Mouse (Mus musculus) midbrain, embryonic 10.5 days (tissue): ENCODE results near the gene Spg7. TPM values are rescaled to one million over a fixed set of nuclear protein-coding genes. Genes with fewer than 3 reads are reported as not detected.
"Not testable (repeated sequence)": the region's sequence is repeated elsewhere in the genome, so short reads cannot be mapped to it uniquely, and the experiment has no call there.

Experiments used
- DNase-seq: peaks from one replicate; pipeline ENCODE4 v3.0.0-alpha.2; 2017; ENCODE audit warnings: low spot score
- H3K27ac ChIP-seq: fragments of 300-500 bp; sonication (generic); replicated peaks from 2 replicates; pipeline ENCODE4 v1.5.1; 2016; ENCODE audit warnings: mild to moderate bottlenecking
- H3K27me3 ChIP-seq: fragments of 300-500 bp; sonication (generic); 2 replicates; pipeline ENCODE4 v1.6.1; 2016; ENCODE audit warnings: low read depth, mild to moderate bottlenecking; ENCODE audit not compliant: poor library complexity, severe bottlenecking
- H3K36me3 ChIP-seq: fragments of 300-500 bp; sonication (generic); 2 replicates; pipeline ENCODE4 v1.6.1; 2016; ENCODE audit warnings: mild to moderate bottlenecking, moderate library complexity
- H3K4me1 ChIP-seq: fragments of 300-500 bp; sonication (generic); 2 replicates; pipeline ENCODE4 v1.6.1; 2016
- H3K4me3 ChIP-seq: fragments of 300-500 bp; sonication (generic); 2 replicates; pipeline ENCODE4 v1.5.1; 2016; ENCODE audit warnings: mild to moderate bottlenecking, moderate library complexity
- H3K9me3 ChIP-seq: fragments of 300-500 bp; sonication (generic); replicated peaks from 2 replicates; pipeline ENCODE4 v1.6.1; 2016; ENCODE audit warnings: mild to moderate bottlenecking
- WGBS: fragments of 180-500 bp; shearing (Covaris S2); methylation state at CpG from one replicate; pipeline ENCODE4 v1.1.7; 2016; 5-methylcytosine and 5-hydroxymethylcytosine counted together
- polyA plus RNA-seq: library from polyadenylated mRNA; unstranded; fragments of >200 nt; fragmentation: Nextera tagmentation; extraction: Ambion mirVana; gene quantifications from 2 replicates; pipeline ENCODE4 v1.2.1, GENCODE M21; 2016

The Spg7 gene
- polyA plus RNA-seq, 1 experiment from 2014 or later: 50.9 TPM

- H3K4me1 ChIP-seq: no peaks in the 10 kb centered on the region
- peaks cover 99% of the 10 kb centered on the region for H3K36me3 ChIP-seq
- H3K27ac ChIP-seq: no peak overlapping the region
- no peak for DNase-seq
- H3K27me3 ChIP-seq: no peaks in the 10 kb centered on the region
- WGBS: 92% methylated on average over 6 of the region's 6 CpGs
- H3K9me3 ChIP-seq: no peaks in the 10 kb centered on the region
- no peak overlapping the region for H3K4me3 ChIP-seq
Observed at GRCm38 (mm10) chr8:123077213-123077612, 14.5 kb downstream of the Spg7 start.

- Histone ChIP-seq H3K36me3 (peaks cover 100% of the 10 kb centered on the region), H3K4me1 (no peaks in the 10 kb centered on the region)
- WGBS: 86% methylated on average over 6 of the region's 6 CpGs
Observed at GRCm38 (mm10) chr8:123082993-123083392, 20.3 kb downstream of the Spg7 start.

GRCm38 (mm10) chr8:123083610-123084009, 20.9 kb downstream of the Spg7 start:
- H3K27ac ChIP-seq: no peak overlapping the region
- WGBS: 92% methylated on average over 12 of the region's 12 CpGs
- no peak for DNase-seq
- H3K9me3 ChIP-seq: no peaks in the 10 kb centered on the region
- H3K4me3 ChIP-seq: no peak overlapping the region
- no peaks in the 10 kb centered on the region for H3K4me1 ChIP-seq
- peaks cover 100% of the 10 kb centered on the region for H3K36me3 ChIP-seq
- no peaks in the 10 kb centered on the region for H3K27me3 ChIP-seq

More at GRCm38 (mm10) chr8:123082993-123083392, 20.3 kb downstream of the Spg7 start:
- Histone ChIP-seq H3K9me3 (no peaks in the 10 kb centered on the region), H3K27me3 (no peaks in the 10 kb centered on the region), H3K4me3 (no peak overlapping the region), H3K27ac (no peak overlapping the region)
- DNase-seq: no peak

GRCm38 (mm10) chr8:123087289-123087688, 24.5 kb downstream of the Spg7 start:
- H3K4me3 ChIP-seq: no peak overlapping the region
- H3K27ac ChIP-seq: no peak overlapping the region
- no peaks in the 10 kb centered on the region for H3K27me3 ChIP-seq
- no peaks in the 10 kb centered on the region for H3K4me1 ChIP-seq
- no peak for DNase-seq
- WGBS: 93% methylated on average over 9 of the region's 9 CpGs
- H3K9me3 ChIP-seq: no peaks in the 10 kb centered on the region
- H3K36me3 ChIP-seq: peaks cover 100% of the 10 kb centered on the region

- H3K27me3 ChIP-seq: no peaks in the 10 kb centered on the region
- no peaks in the 10 kb centered on the region for H3K9me3 ChIP-seq
- peaks cover 4% of the 10 kb centered on the region for H3K4me1 ChIP-seq
- no peak for DNase-seq
- 91% methylated on average over 11 of the region's 11 CpGs for WGBS
- peaks cover 55% of the 10 kb centered on the region for H3K36me3 ChIP-seq
- no peak overlapping the region for H3K27ac ChIP-seq
- H3K4me3 ChIP-seq: no peak overlapping the region
Observed at GRCm38 (mm10) chr8:123097216-123097615, 34.5 kb downstream of the Spg7 start.

GRCm38 (mm10) chr8:123097786-123098584, 35.2 kb downstream of the Spg7 start:
- H3K4me1 ChIP-seq: peaks cover 4% of the 10 kb centered on the region
- H3K36me3 ChIP-seq: peaks cover 51% of the 10 kb centered on the region
- no peak overlapping the region for H3K27ac ChIP-seq
- H3K4me3 ChIP-seq: no peak overlapping the region
- no peaks in the 10 kb centered on the region for H3K27me3 ChIP-seq
- H3K9me3 ChIP-seq: no peaks in the 10 kb centered on the region
- WGBS: 74% methylated on average over 12 of the region's 12 CpGs
- DNase-seq: no peak

- H3K4me3 ChIP-seq: no peak overlapping the region
- no peaks in the 10 kb centered on the region for H3K27me3 ChIP-seq
- DNase-seq: no peak
- H3K36me3 ChIP-seq: peaks cover 51% of the 10 kb centered on the region
- no peaks in the 10 kb centered on the region for H3K9me3 ChIP-seq
- 63% methylated on average over 8 of the region's 8 CpGs for WGBS
- no peak overlapping the region for H3K27ac ChIP-seq
- H3K4me1 ChIP-seq: peaks cover 18% of the 10 kb centered on the region
Observed at GRCm38 (mm10) chr8:123100288-123100687, 37.5 kb downstream of the Spg7 start.

GRCm38 (mm10) chr8:123101244-123101643, 38.5 kb downstream of the Spg7 start:
- WGBS: 81% methylated on average over 4 of the region's 4 CpGs
- Histone ChIP-seq H3K4me3 (peak overlapping the region; percentile 96), H3K9me3 (no peaks in the 10 kb centered on the region), H3K36me3 (peaks cover 54% of the 10 kb centered on the region), H3K27me3 (no peaks in the 10 kb centered on the region), H3K27ac (no peak overlapping the region), H3K4me1 (peaks cover 18% of the 10 kb centered on the region)
- DNase-seq: no peak

- Histone ChIP-seq H3K36me3 (peaks cover 51% of the 10 kb centered on the region), H3K9me3 (no peaks in the 10 kb centered on the region), H3K27ac (peak within 1 kb of the TSS; percentile 100), H3K4me1 (peaks cover 18% of the 10 kb centered on the region), H3K4me3 (peak within 1 kb of the TSS; percentile 96), H3K27me3 (no peaks in the 10 kb centered on the region)
- 2% methylated on average over 56 of the region's 56 CpGs for WGBS
- DNase-seq: peak; percentile 98
Observed at GRCm38 (mm10) chr8:123101735-123102685, 39.3 kb downstream of the Spg7 start, which contains the start of gene Rpl13. Rpl13 (plus strand) TSS chr8:123102350.

- peaks cover 42% of the 10 kb centered on the region for H3K36me3 ChIP-seq
- H3K4me3 ChIP-seq: peak overlapping the region; percentile 96
- peak overlapping the region; percentile 100 for H3K27ac ChIP-seq
- DNase-seq, H3K27me3 ChIP-seq, H3K9me3 ChIP-seq: not testable (repeated sequence)
- WGBS: 1% methylated on average over 26 of the region's 26 CpGs
- peaks cover 18% of the 10 kb centered on the region for H3K4me1 ChIP-seq
Observed at GRCm38 (mm10) chr8:123102855-123103254, 40.1 kb downstream of the Spg7 start.

- WGBS: 21% methylated on average over 15 of the region's 15 CpGs
- Histone ChIP-seq H3K9me3 (no peaks in the 10 kb centered on the region), H3K4me1 (peaks cover 18% of the 10 kb centered on the region), H3K4me3 (peak overlapping the region; percentile 96), H3K36me3 (peaks cover 38% of the 10 kb centered on the region), H3K27me3 (no peaks in the 10 kb centered on the region), H3K27ac (peak overlapping the region; percentile 100)
- DNase-seq: no peak
Observed at GRCm38 (mm10) chr8:123103285-123103684, 40.5 kb downstream of the Spg7 start.

GRCm38 (mm10) chr8:123104046-123104767, 41.5 kb downstream of the Spg7 start:
- no peaks in the 10 kb centered on the region for H3K9me3 ChIP-seq
- WGBS: 94% methylated on average over 6 of the region's 6 CpGs
- peaks cover 34% of the 10 kb centered on the region for H3K36me3 ChIP-seq
- H3K4me1 ChIP-seq: peaks cover 18% of the 10 kb centered on the region
- no peak overlapping the region for H3K27ac ChIP-seq
- H3K27me3 ChIP-seq: no peaks in the 10 kb centered on the region
- peak overlapping the region; percentile 96 for H3K4me3 ChIP-seq
- no peak for DNase-seq
